Mouse (Mus musculus) urinary bladder, postnatal 0 days (tissue): ENCODE results near the gene Pipox. TPM values are rescaled to one million over a fixed set of nuclear protein-coding genes. Genes with fewer than 3 reads are reported as not detected.

Experiments
- polyA plus RNA-seq: library from polyadenylated mRNA; unstranded; fragments of >200 nt; fragmentation: Nextera tagmentation; extraction: Ambion mirVana; gene quantifications from 2 replicates; pipeline ENCODE4 v1.2.1, GENCODE M21; 2015

Gene Pipox
- polyA plus RNA-seq = 0.23 and 0.34 TPM in 2 replicates

GRCm38 (mm10) chr11:77893787-77894718, at the start of gene Pipox:
Gene Pipox (minus strand): TSS chr11:77894096.

DNA sequence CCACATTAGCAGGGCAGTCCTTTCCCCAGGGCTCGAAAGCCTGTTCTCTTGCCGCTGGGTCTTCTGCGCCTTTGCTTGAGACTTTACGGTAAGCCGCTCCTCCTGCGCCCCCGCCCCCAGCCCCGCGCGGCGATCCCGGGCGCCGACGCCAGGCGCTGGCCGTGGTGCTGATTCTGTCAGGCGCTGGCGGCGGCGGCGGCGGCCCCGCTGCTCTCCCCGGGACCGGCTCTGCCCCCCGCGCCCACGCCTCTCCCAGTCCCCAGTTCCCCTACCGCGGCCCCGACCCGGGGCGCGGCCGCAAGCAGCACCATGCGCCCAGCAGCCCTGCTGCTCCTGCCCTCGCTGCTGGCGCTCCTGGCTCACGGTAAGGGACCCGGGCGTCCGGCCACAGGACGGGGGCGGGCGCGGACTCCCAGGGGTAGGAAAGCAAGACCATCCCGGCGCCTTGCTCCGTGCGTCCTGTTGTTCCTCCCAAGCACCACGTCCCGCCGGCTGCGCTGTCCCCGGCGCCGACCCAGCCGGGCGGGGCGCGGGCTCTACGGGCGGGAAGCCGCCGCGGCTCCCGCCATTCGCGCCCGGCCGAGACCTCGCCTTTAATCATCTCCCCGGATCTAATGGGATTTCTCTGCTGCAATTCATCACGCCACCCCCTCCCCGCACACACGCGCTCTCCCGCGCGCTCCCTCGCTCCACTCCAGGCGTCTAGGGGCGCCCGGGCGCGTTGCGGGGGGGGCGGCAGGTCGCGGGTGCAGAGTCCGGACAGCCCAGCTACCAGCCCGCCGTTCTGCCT, 37.0 kb upstream of the Pipox start, which contains the start of gene Sez6:
Gene Sez6, plus strand, starts transcription at position 50 of the 790 bp plus-strand sequence.

Other genes with a start within 250 kb of the Pipox start
- gene Nufip2, start 207.9 kb downstream of the Pipox start, polyA plus RNA-seq = 3.5 and 4.3 TPM in 2 replicates
- not detected in 2 replicates for gene Cryba1, start 168.8 kb downstream of the Pipox start, polyA plus RNA-seq
- gene Myo18a, start 130.8 kb downstream of the Pipox start, polyA plus RNA-seq = 7.8 and 9.5 TPM in 2 replicates
- 0.16 and 0.35 TPM in 2 replicates for gene Gm10277, start 106.3 kb downstream of the Pipox start, polyA plus RNA-seq
- 0.06 and 0.13 TPM in 2 replicates for gene Sez6, start 36.7 kb upstream of the Pipox start, polyA plus RNA-seq
- gene Phf12, start 88.7 kb upstream of the Pipox start, polyA plus RNA-seq = 10.0 and 12.4 TPM in 2 replicates
- 8.7 and 9.8 TPM in 2 replicates for gene Dhrs13, start 138.2 kb upstream of the Pipox start, polyA plus RNA-seq
- 99.5 and 107 TPM in 2 replicates for gene Flot2, start 143.8 kb upstream of the Pipox start, polyA plus RNA-seq
- gene Eral1, start 186.3 kb upstream of the Pipox start, polyA plus RNA-seq = 15.0 and 15.4 TPM in 2 replicates
- gene Fam222b, start 200.6 kb upstream of the Pipox start, polyA plus RNA-seq = 10.2 and 10.3 TPM in 2 replicates